Mouse (Mus musculus) MEL (cell line): ENCODE results near the gene Golm1. TPM values are rescaled to one million over a fixed set of nuclear protein-coding genes. Genes with fewer than 3 reads are reported as not detected.

Experiments used
- DNase-seq: peaks from one replicate; pipeline ENCODE4 v3.0.0; 2011; ENCODE audit warnings: low read depth, low spot score
- H3K27ac ChIP-seq: 2 replicates; pipeline ENCODE4 v1.5.1; 2012; ENCODE audit warnings: low read depth, mild to moderate bottlenecking, control low read depth, low read length, moderate library complexity; ENCODE audit not compliant: control insufficient read depth
- H3K27me3 ChIP-seq, 2 experiments: fragments of 150-350 bp in 1 of 2; sonication (generic) in 1 of 2; 2 replicates each; pipeline ENCODE4 v1.6.1; 2012; ENCODE audit warnings: low read length in 2 of 2, mild to moderate bottlenecking in 2 of 2, improper control_type of control experiment in 1 of 2, moderate library complexity in 1 of 2; ENCODE audit not compliant: insufficient read depth in 2 of 2, control insufficient read depth in 1 of 2
- H3K36me3 ChIP-seq, 2 experiments: 2 replicates each; pipeline ENCODE4 v1.6.1; 2012 to 2014; ENCODE audit warnings: low read length in 2 of 2, improper control_type of control experiment in 1 of 2, inconsistent platforms in 1 of 2, mild to moderate bottlenecking in 1 of 2; ENCODE audit not compliant: insufficient read depth in 2 of 2, control insufficient read depth in 1 of 2
- H3K4me1 ChIP-seq, 2 experiments: fragments of 150-350 bp in 1 of 2; sonication (generic) in 1 of 2; 2 replicates each; pipeline ENCODE4 v1.6.1; 2012; ENCODE audit warnings: low read length in 2 of 2, improper control_type of control experiment in 1 of 2, mild to moderate bottlenecking in 1 of 2; ENCODE audit not compliant: insufficient read depth in 2 of 2, control insufficient read depth in 1 of 2
- H3K4me3 ChIP-seq, 2 experiments: fragments of 150-350 bp in 1 of 2; sonication (generic) in 1 of 2; 2 replicates each; pipeline ENCODE4 v1.5.1; 2012; ENCODE audit warnings: low read depth in 2 of 2, low read length in 2 of 2, mild to moderate bottlenecking in 2 of 2, moderate library complexity in 2 of 2, control low read depth in 1 of 2, improper control_type of control experiment in 1 of 2; ENCODE audit not compliant: control insufficient read depth in 1 of 2, insufficient read depth in 1 of 2
- H3K79me2 ChIP-seq: 2 replicates; pipeline ENCODE4 v1.6.1; 2012; ENCODE audit warnings: mild to moderate bottlenecking, low read length, moderate library complexity; ENCODE audit not compliant: control insufficient read depth, poor library complexity, insufficient read depth
- H3K9ac ChIP-seq: 2 replicates; pipeline ENCODE4 v1.6.1; 2012; ENCODE audit warnings: low read depth, mild to moderate bottlenecking, control low read depth, low read length, moderate library complexity; ENCODE audit not compliant: control insufficient read depth, poor library complexity, severe bottlenecking
- H3K9me3 ChIP-seq: fragments of 150-350 bp; sonication (generic); replicated peaks from 2 replicates; pipeline ENCODE4 v1.6.1; 2012; ENCODE audit warnings: mild to moderate bottlenecking, low read length, improper control_type of control experiment, moderate library complexity; ENCODE audit not compliant: insufficient read depth
- BHLHE40 ChIP-seq: IDR thresholded peaks from 2 replicates; pipeline ENCODE4 v1.6.1; 2012; ENCODE audit warnings: low read depth, mild to moderate bottlenecking, inconsistent platforms, low read length, improper control_type of control experiment, borderline replicate concordance
- CHD1 ChIP-seq: IDR thresholded peaks from 2 replicates; pipeline ENCODE4 v1.6.1; 2012; ENCODE audit warnings: low read depth, mild to moderate bottlenecking, inconsistent platforms, low read length, improper control_type of control experiment
- CHD2 ChIP-seq: IDR thresholded peaks from 2 replicates; pipeline ENCODE4 v1.6.1; 2011; ENCODE audit warnings: low read length, improper control_type of control experiment
- CTCF ChIP-seq, 3 experiments: IDR thresholded peaks in 2 of 3; conservative IDR thresholded peaks in 1 of 3; 2 replicates each; pipeline ENCODE4 v1.5.1; 2011 to 2012; ENCODE audit warnings: low read length in 3 of 3, low read depth in 2 of 3, mild to moderate bottlenecking in 2 of 3, improper control_type of control experiment in 1 of 3, inconsistent platforms in 1 of 3, mixed read lengths in 1 of 3, moderate library complexity in 1 of 3; ENCODE audit not compliant: control insufficient read depth in 1 of 3, insufficient read depth in 1 of 3, poor library complexity in 1 of 3, severe bottlenecking in 1 of 3
- GABPA ChIP-seq: IDR thresholded peaks from 2 replicates; pipeline ENCODE4 v1.6.1; 2012; ENCODE audit warnings: low read depth, mild to moderate bottlenecking, inconsistent platforms, low read length, improper control_type of control experiment, moderate library complexity
- GATA1 ChIP-seq: IDR thresholded peaks from 2 replicates; pipeline ENCODE4 v1.6.1; 2011; ENCODE audit warnings: low read depth, low read length, improper control_type of control experiment
- JUND ChIP-seq: IDR thresholded peaks from 2 replicates; pipeline ENCODE4 v1.6.1; 2011; ENCODE audit warnings: low read depth, mild to moderate bottlenecking, improper control_type of control experiment, low read length
- MAFK ChIP-seq: IDR thresholded peaks from 2 replicates; pipeline ENCODE4 v1.6.1; 2011; ENCODE audit warnings: low read depth, mild to moderate bottlenecking, low read length, improper control_type of control experiment, borderline replicate concordance
- MAX ChIP-seq: IDR thresholded peaks from 2 replicates; pipeline ENCODE4 v1.6.1; 2011; ENCODE audit warnings: low read length, improper control_type of control experiment
- MEF2A ChIP-seq: IDR thresholded peaks from 2 replicates; pipeline ENCODE4 v1.6.1; 2014; ENCODE audit warnings: low read depth, mild to moderate bottlenecking, inconsistent platforms, low read length, improper control_type of control experiment; ENCODE audit not compliant: poor library complexity, insufficient replicate concordance, severe bottlenecking; ENCODE audit errors: extremely low read depth
- MYC ChIP-seq: IDR thresholded peaks from 2 replicates; pipeline ENCODE4 v1.6.1; 2011; ENCODE audit warnings: low read depth, mild to moderate bottlenecking, low read length, improper control_type of control experiment, moderate library complexity
- NELFE ChIP-seq: IDR thresholded peaks from 2 replicates; pipeline ENCODE4 v1.6.1; 2011; ENCODE audit warnings: low read depth, low read length, improper control_type of control experiment
- NRF1 ChIP-seq: IDR thresholded peaks from 2 replicates; pipeline ENCODE4 v1.6.1; 2014; ENCODE audit warnings: low read depth, mild to moderate bottlenecking, inconsistent platforms, low read length, improper control_type of control experiment, moderate library complexity; ENCODE audit not compliant: poor library complexity, insufficient read depth, severe bottlenecking
- POLR2AphosphoS2 ChIP-seq: IDR thresholded peaks from 2 replicates; pipeline ENCODE4 v1.6.1; 2011; ENCODE audit warnings: low read length, improper control_type of control experiment
- POLR2AphosphoS5 ChIP-seq: IDR thresholded peaks from 2 replicates; pipeline ENCODE4 v1.6.1; 2012; ENCODE audit warnings: low read depth, borderline replicate concordance, mild to moderate bottlenecking, inconsistent platforms, low read length, moderate library complexity, mixed read lengths
- SIN3A ChIP-seq: IDR thresholded peaks from 2 replicates; pipeline ENCODE4 v1.6.1; 2012; ENCODE audit warnings: low read length, improper control_type of control experiment, inconsistent platforms
- TAL1 ChIP-seq: IDR thresholded peaks from 2 replicates; pipeline ENCODE4 v1.6.1; 2012; ENCODE audit warnings: mild to moderate bottlenecking, inconsistent platforms, low read length, moderate library complexity, mixed read lengths
- USF1 ChIP-seq: IDR thresholded peaks from 2 replicates; pipeline ENCODE4 v1.6.1; 2014; ENCODE audit warnings: low read depth, mild to moderate bottlenecking, inconsistent platforms, low read length, improper control_type of control experiment, moderate library complexity
- ZC3H11A ChIP-seq: IDR thresholded peaks from 2 replicates; pipeline ENCODE4 v1.6.1; 2012; ENCODE audit warnings: low read depth, mild to moderate bottlenecking, inconsistent platforms, low read length, improper control_type of control experiment
- ZKSCAN1 ChIP-seq: IDR thresholded peaks from 2 replicates; pipeline ENCODE4 v1.6.1; 2012; ENCODE audit warnings: low read depth, mild to moderate bottlenecking, inconsistent platforms, low read length, improper control_type of control experiment, moderate library complexity
- polyA plus RNA-seq, 2 experiments: library from polyadenylated mRNA; stranded (reverse) in 1 of 2; unstranded in 1 of 2; fragments of >175 nt in 1 of 2; fragments of >200 nt in 1 of 2; gene quantifications; 2 replicates each; pipeline versions ENCODE4 v1.2.1 to v1.2.4; 2012; ENCODE audit warnings: low replicate concordance in 2 of 2, low read depth in 1 of 2; ENCODE audit not compliant: insufficient read length in 2 of 2, insufficient read depth in 1 of 2, missing spikeins in 1 of 2
- total RNA-seq: library from RNA; depleted of rRNA; stranded (reverse); fragments of 300-350 nt; gene quantifications from 2 replicates; pipeline ENCODE4 v1.2.3, GENCODE M21; 2012

Gene Golm1
- total and polyA plus RNA-seq, 3 experiments: 22.1 to 26.8 TPM; not detected in 1

DNA sequence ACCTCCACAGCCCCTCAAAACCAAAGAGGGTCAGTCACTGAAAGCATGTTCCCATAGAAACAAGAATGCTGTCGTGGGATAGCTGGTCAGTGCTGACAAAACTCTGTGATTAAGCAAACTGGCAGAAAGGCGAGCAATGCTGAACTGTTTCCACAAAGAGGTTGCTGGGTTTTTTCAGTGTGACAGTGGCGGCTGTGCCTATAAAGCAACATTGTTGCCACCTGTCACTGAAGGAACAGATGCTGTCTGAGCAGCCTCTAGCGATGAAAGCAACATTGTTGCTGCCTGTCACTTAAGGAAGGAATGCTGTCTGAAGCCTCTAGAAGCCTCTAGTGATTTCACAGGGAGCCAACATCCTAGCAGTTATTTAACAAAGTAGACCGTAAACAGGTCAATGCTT is 23.0 kb downstream of the Golm1 start:
- no peaks in the 10 kb centered on the region for H3K9me3 ChIP-seq
- H3K79me2 ChIP-seq: no peaks in the 10 kb centered on the region
- TF ChIP-seq BHLHE40 (no peak), POLR2AphosphoS2 (no peak), JUND (no peak), MAFK (no peak), ZC3H11A (no peak), MAX (no peak), TAL1 (no peak), CTCF (IDR thresholded peaks at IDR 0.05 in 2 of 3, conservative IDR thresholded peaks at IDR 0.05 in 1 of 3; ENCODE audit: control insufficient read depth in 1 of 3, insufficient read depth in 1 of 3, low read depth in 2 of 3, low read length in 3 of 3, poor library complexity in 1 of 3, severe bottlenecking in 1 of 3) (no peak), GATA1 (no peak), GABPA (no peak), CHD1 (no peak), POLR2AphosphoS5 (no peak)
- H3K9ac ChIP-seq: no peak overlapping the region
- 0 out of 4 replicates have a peak, but pooled peaks cover 0 to 2% of the 10 kb centered on the region in 2 experiments for H3K36me3 ChIP-seq
- no peak overlapping the region for H3K4me3 ChIP-seq
- H3K4me1 ChIP-seq: no peaks in the 10 kb centered on the region
- no peaks in the 10 kb centered on the region for H3K27me3 ChIP-seq
- H3K27ac ChIP-seq: no peak overlapping the region
- DNase-seq: no peak

DNA sequence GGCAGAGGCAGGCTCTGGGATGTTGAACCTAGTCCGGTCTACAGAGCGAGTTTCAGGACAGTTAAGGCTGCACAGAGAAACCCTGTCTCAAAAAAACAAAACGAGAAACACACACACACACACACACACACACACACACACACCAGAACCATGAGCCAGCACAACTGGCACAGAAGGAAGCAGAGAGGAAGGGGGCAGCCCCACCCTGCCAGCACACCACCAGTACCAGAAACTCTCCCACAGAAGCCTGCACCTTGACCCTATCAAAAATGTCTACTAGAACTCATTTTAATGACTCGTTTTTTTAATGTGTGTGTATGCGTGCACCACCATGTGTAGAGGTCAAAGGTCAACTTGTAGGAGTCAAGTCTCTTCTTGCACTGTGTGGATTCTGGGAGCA is 25.8 kb downstream of the Golm1 start:
- TF ChIP-seq CTCF (IDR thresholded peaks at IDR 0.05 in 2 of 3, conservative IDR thresholded peaks at IDR 0.05 in 1 of 3; ENCODE audit: control insufficient read depth in 1 of 3, insufficient read depth in 1 of 3, low read depth in 2 of 3, low read length in 3 of 3, poor library complexity in 1 of 3, severe bottlenecking in 1 of 3): no peak
- TF ChIP-seq TAL1: no peak
- no peak for TF ChIP-seq ZC3H11A
- no peak for TF ChIP-seq NRF1
- TF ChIP-seq CHD2: no peak
- no peak for TF ChIP-seq ZKSCAN1
- TF ChIP-seq NELFE: no peak
- no peak for TF ChIP-seq MAFK
- no peak for TF ChIP-seq SIN3A
- TF ChIP-seq BHLHE40: no peak
- no peak for TF ChIP-seq USF1
- no peak for TF ChIP-seq MEF2A
- TF ChIP-seq MYC: no peak
- 0 out of 4 replicates have a peak, but pooled peaks cover 0 to 2% of the 10 kb centered on the region in 2 experiments for H3K36me3 ChIP-seq

More for the DNA sequence above, 25.8 kb downstream of the Golm1 start:
- no peaks in the 10 kb centered on the region for H3K9me3 ChIP-seq
- no peaks in the 10 kb centered on the region for H3K4me1 ChIP-seq
- no peak overlapping the region for H3K4me3 ChIP-seq
- H3K9ac ChIP-seq: no peak overlapping the region
- no peaks in the 10 kb centered on the region for H3K27me3 ChIP-seq
- H3K79me2 ChIP-seq: no peaks in the 10 kb centered on the region
- DNase-seq: no peak
- no peak overlapping the region for H3K27ac ChIP-seq
